In genomic region chr3:37378412-37378811, GRCm38 (mm10) we compare ENCODE assay signal across 11 mouse cellular contexts. TPM values are rescaled to one million over a fixed set of nuclear protein-coding genes. Genes with fewer than 3 reads are reported as not detected.
A peak's percentile ranks its signal among the peaks of the same experiment; 100 is the strongest.
DNase-seq lines count a peak whose midpoint lies in the region; ATAC-seq and TF ChIP-seq lines count a peak whose summit lies in the region.
"Had no signal": no experiment of that assay in that cellular context is flagged by ENCODE, and none has a peak within 500 bp of the region (broad histone marks: within the 10 kb centered on the region; RNA-seq: fewer than 3 reads in every experiment).

No protein-coding gene starts in this region.

- no peaks in the 10 kb centered on the region for H3K36me3 ChIP-seq in limb, embryonic 14.5 days (ENCODE audit: control insufficient read depth, insufficient read depth, low read length)
- H3K36me3 ChIP-seq in liver, embryonic 11.5 days (ENCODE audit: control insufficient read depth, insufficient read depth, low read length), result no peaks in the 10 kb centered on the region
- H3K36me3 ChIP-seq: forebrain, embryonic 15.5 days; hindbrain, embryonic 12.5 days had no signal

- no peak overlapping the region for H3K4me3 ChIP-seq in limb, embryonic 14.5 days (replicated peaks; ENCODE audit: low read length)
- H3K4me3 ChIP-seq in liver, embryonic 11.5 days (ENCODE audit: low read depth, low read length), result no peak overlapping the region
- H3K4me3 ChIP-seq: forebrain, embryonic 15.5 days; hindbrain, embryonic 12.5 days had no signal

- no peak for TF ChIP-seq POLR2A in limb, embryonic 14.5 days (IDR thresholded peaks at IDR 0.05; ENCODE audit: borderline replicate concordance, extremely low read depth, insufficient read depth, insufficient read length)

- H3K4me1 ChIP-seq in limb, embryonic 14.5 days (ENCODE audit: control insufficient read depth, insufficient read depth, low read length), result peaks cover 51% of the 10 kb centered on the region
- H3K4me1 ChIP-seq in liver, embryonic 11.5 days (replicated peaks; ENCODE audit: control insufficient read depth, insufficient read depth, low read length), result no peaks in the 10 kb centered on the region
- H3K4me1 ChIP-seq: forebrain, embryonic 15.5 days had no signal

- H3K27ac ChIP-seq in limb, embryonic 14.5 days (replicated peaks; ENCODE audit: low read depth, low read length), result 0 out of 2 replicates have a peak overlapping the region, but pooled peaks have one; percentile 38
- H3K27ac ChIP-seq in liver, embryonic 11.5 days (ENCODE audit: low read depth, low read length), result no peak overlapping the region
- H3K27ac ChIP-seq: forebrain, embryonic 15.5 days; hindbrain, embryonic 12.5 days had no signal

- WGBS in limb, embryonic 14.5 days, result 59% methylated on average over 6 of the region's 6 CpGs
- WGBS in liver, embryonic 11.5 days, result 80% methylated on average over 6 of the region's 6 CpGs

- peak; percentile 35; the same call in 1 of the 2 replicates for ATAC-seq in limb, embryonic 14.5 days (ENCODE audit: low FRiP score, low read depth)
- ATAC-seq in liver, embryonic 11.5 days (replicated peaks; ENCODE audit: low FRiP score), result no peak
- ATAC-seq: forebrain, embryonic 15.5 days had no signal

- H3K9me3 ChIP-seq in limb, embryonic 14.5 days (ENCODE audit: control insufficient read depth, low read length), result no peaks in the 10 kb centered on the region
- no peaks in the 10 kb centered on the region for H3K9me3 ChIP-seq in liver, embryonic 11.5 days (ENCODE audit: control insufficient read depth, low read length)
- H3K9me3 ChIP-seq: forebrain, embryonic 15.5 days; hindbrain, embryonic 12.5 days had no signal

- H3K27me3 ChIP-seq in limb, embryonic 14.5 days (ENCODE audit: control insufficient read depth, insufficient read depth, low read length), result no peaks in the 10 kb centered on the region
- no peaks in the 10 kb centered on the region for H3K27me3 ChIP-seq in liver, embryonic 11.5 days (replicated peaks; ENCODE audit: control insufficient read depth, insufficient read depth, low read length)
- H3K27me3 ChIP-seq: forebrain, embryonic 15.5 days; hindbrain, embryonic 12.5 days had no signal

- no peak overlapping the region for H3K9ac ChIP-seq in limb, embryonic 14.5 days (ENCODE audit: low read depth, low read length, severe bottlenecking)
- H3K9ac ChIP-seq in liver, embryonic 11.5 days (ENCODE audit: low read depth, low read length), result no peak overlapping the region
- H3K9ac ChIP-seq: forebrain, embryonic 15.5 days; hindbrain, embryonic 12.5 days had no signal

- intact Hi-C loops in gastrocnemius, postnatal 14 days (cut with DNase I; ENCODE audit: low total_unique reads), result no loop called here

- no peak overlapping the region for H3K4me2 ChIP-seq in limb, embryonic 14.5 days (replicated peaks; ENCODE audit: low read depth, low read length, severe bottlenecking)
- no peak overlapping the region for H3K4me2 ChIP-seq in liver, embryonic 11.5 days
- H3K4me2 ChIP-seq: forebrain, embryonic 15.5 days; hindbrain, embryonic 12.5 days had no signal

- peak; percentile 37 for DNase-seq in gastrocnemius, postnatal 14 days
- DNase-seq in gastrocnemius, adult 18-20 months (ENCODE audit: low spot score), result no peak
- peak; percentile 50 for DNase-seq in ovary, postnatal 36 days (ENCODE audit: low spot score)
- no peak for DNase-seq in ovary, postnatal 14 days (ENCODE audit: low spot score)
- DNase-seq in limb, embryonic 14.5 days (ENCODE audit: low spot score), result peak; percentile 47
- peak; percentile 57 for DNase-seq in testis, postnatal 10 days (ENCODE audit: low spot score)
- no peak for DNase-seq in liver, embryonic 11.5 days (ENCODE audit: low spot score)
- no peak for DNase-seq in cerebellum, postnatal 25 days
- DNase-seq: right cerebral cortex, postnatal 25 days had no signal

RNA-seq across cellular contexts. Expression of gene Fgf2, which starts 30.3 kb away (rescaled TPM):
- 10 to 100 TPM in 1 of 2 experiments, 1 to 10 TPM in 1; 8.1 to 10.9 TPM for total RNA-seq in gastrocnemius, postnatal 14 days (2021)
- 10 to 100 TPM in 1 of 2 experiments, 1 to 10 TPM in 1; 5.7 to 10.1 TPM for total RNA-seq in gastrocnemius, adult 18-20 months (2021)
- 12.7 and 12.9 TPM in 2 replicates for polyA plus RNA-seq in limb, embryonic 14.5 days (2012; rRNA removed)
- 10.5 and 10.8 TPM in 2 replicates for polyA plus RNA-seq in limb, embryonic 14.5 days (2014; fragmentation: Nextera tagmentation; extraction: Ambion mirVana)
- polyA plus RNA-seq in liver, embryonic 11.5 days (2014; fragmentation: Nextera tagmentation; extraction: Ambion mirVana), result 0.26 and 0.44 TPM in 2 replicates

RNA-seq across cellular contexts. Expression of gene Spata5, which starts 41.3 kb away (rescaled TPM):
- total RNA-seq in gastrocnemius, postnatal 14 days (2021), result 10 to 100 TPM; 10.9 to 12.9 TPM
- total RNA-seq in gastrocnemius, adult 18-20 months (2021), result 10 to 100 TPM in 1 of 2 experiments, 1 to 10 TPM in 1; 8.2 to 11.0 TPM
- polyA plus RNA-seq in limb, embryonic 14.5 days (2012; rRNA removed), result 5.7 and 9.6 TPM in 2 replicates
- 39.9 and 40.2 TPM in 2 replicates for polyA plus RNA-seq in limb, embryonic 14.5 days (2014; fragmentation: Nextera tagmentation; extraction: Ambion mirVana)
- 41.2 and 52.8 TPM in 2 replicates for polyA plus RNA-seq in liver, embryonic 11.5 days (2014; fragmentation: Nextera tagmentation; extraction: Ambion mirVana)

RNA-seq across cellular contexts. Expression of gene Nudt6, which starts 41.6 kb away (rescaled TPM):
- 10 to 100 TPM; 21.5 to 26.8 TPM for total RNA-seq in gastrocnemius, postnatal 14 days (2021)
- total RNA-seq in gastrocnemius, adult 18-20 months (2021), result 10 to 100 TPM; 25.4 to 26.8 TPM
- polyA plus RNA-seq in limb, embryonic 14.5 days (2012; rRNA removed), result 7.2 and 8.9 TPM in 2 replicates
- polyA plus RNA-seq in limb, embryonic 14.5 days (2014; fragmentation: Nextera tagmentation; extraction: Ambion mirVana), result 5.0 and 5.9 TPM in 2 replicates
- polyA plus RNA-seq in liver, embryonic 11.5 days (2014; fragmentation: Nextera tagmentation; extraction: Ambion mirVana), result 8.5 and 11.5 TPM in 2 replicates

Comparison
In these comparisons a context has a peak if more than half of its experiments do, and no peak if none do; other contexts are left out.
1. DNase-seq: peak in gastrocnemius, postnatal 14 days (single experiment), ovary, postnatal 36 days (single experiment), limb, embryonic 14.5 days (single experiment) and testis, postnatal 10 days (single experiment); none in gastrocnemius, adult 18-20 months (single experiment), ovary, postnatal 14 days (single experiment), liver, embryonic 11.5 days (single experiment) and cerebellum, postnatal 25 days (0 of 2).